Mouse (Mus musculus): Measurements from ENCODE around the gene Nsg1.

The Nsg1 gene

DNA sequence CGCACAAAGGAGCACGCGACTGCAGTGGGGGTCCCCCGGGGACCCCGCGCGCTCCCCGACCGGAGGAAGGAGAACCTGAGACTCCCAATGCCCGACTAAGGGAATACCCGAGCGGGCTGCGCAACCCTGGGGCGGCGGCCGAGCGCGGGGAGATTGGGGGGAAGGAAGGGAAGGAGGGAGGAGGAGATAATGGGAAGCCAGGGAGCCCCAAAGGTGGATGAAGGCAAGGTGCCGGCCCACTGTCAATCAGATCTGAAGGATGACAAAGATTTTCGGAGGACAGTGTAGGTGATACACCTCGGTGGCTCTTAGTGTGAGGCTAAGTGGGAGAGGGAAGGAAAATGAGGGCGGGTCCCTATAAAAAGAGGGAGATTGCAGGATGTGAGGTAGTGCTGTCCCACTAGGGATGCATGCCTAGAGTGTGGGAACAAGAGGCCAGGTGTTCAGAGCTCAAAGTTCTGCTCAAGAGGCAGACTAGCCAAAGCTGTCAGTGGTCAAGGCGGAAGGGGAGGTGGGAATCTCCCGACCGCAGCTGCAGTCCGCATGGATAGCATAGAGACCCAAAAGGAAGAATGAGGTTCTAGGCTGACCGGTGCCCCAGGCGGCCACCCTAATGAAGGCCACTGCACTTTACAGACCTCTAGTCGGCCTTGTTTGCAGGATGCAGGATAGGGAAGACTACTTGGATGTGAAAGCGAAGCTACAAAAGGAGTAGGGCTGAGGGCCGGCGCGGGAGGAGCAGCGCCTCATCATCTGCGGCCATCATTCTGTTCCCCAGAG is at the start of gene Nsg1:
TSS of gene Nsg1 (minus strand) at position 274 of the 780 bp plus-strand sequence.
- DNase-seq (ENCODE audit: low spot score in 2 of 2), result peak in 1 of 2 experiments; percentile 53

DNA sequence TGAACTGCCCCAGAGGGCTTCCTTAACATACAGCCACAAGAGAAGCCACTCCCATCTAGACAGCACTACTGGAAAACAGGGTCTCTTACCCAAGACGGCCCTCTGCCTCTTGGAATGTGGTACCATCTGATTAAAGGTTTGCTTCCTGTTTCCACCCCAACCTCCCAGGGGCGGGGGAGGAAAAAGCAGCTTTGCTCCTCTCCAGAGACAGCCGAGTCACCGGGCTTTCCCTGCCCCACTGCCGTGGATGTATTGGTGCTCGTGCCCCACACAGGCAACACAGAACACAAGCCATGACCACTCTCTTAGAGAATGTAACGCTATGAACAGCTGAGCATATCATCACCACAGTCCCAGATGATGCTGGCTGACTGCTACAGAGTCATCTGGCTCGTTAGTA is 49.3 kb upstream of the Nsg1 start:
- DNase-seq (ENCODE audit: low spot score in 2 of 2), result no peak

DNA sequence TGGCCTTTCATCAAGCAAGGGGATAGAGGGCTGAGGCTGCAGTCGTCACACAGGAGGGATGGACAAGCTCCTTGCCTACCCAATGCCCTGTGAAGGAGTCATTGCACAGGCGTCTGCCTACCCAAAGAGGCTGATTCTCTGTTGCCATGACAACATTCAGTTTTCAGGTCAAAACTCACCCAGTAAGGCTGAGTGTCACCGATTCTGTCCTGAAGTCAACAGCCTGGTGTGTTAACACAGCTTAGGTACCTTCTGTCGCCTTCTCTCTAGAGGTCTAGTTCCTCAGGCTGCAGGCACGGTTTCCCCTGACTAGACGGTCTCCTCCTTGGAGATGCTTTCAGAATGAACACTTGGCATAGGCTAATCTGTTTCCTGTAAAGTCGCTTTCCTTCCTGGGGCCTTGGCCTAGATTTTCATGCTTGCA is 45.6 kb upstream of the Nsg1 start:
- DNase-seq (ENCODE audit: low spot score in 2 of 2), result peak; percentile 29 to 49

DNA sequence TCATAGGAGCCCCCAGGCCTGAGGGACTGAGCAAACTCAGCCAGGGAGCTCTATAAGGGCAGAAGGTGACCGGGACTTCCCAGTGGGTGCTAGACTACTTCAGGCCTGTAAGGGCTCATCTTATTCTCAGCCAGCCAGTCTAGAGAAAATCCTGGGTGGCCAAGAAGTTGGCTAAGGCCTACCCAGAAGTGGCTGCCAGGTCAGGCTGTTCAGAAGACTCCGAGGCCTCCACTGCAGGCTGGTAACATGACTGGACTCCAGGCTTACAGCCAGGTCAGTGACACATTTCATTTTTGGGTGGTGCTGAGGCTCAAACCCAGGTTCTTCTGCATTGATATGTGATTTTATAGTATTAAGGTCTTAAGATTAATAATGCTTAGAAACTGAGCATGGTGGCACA is 40.0 kb upstream of the Nsg1 start:
- DNase-seq (ENCODE audit: low spot score in 2 of 2), result no peak

DNA sequence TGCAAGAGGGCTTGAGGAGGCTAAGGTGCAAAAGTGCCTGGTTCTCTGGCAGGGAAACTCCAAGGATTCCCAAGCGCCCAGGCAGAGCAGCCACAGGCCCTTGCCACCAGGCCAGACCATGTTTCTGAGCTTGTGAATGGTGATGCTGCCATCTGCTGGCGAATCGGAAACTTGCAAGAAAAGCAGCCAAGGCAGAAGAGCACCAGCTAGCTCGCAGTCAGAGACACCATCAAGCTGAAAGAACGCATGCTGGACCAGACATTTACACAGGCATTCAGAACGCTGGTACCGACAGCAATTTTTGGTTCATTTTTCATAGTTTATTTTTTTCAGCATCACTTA is 37.7 kb upstream of the Nsg1 start:
- peak; percentile 92 to 95 for DNase-seq (ENCODE audit: low spot score in 2 of 2)

DNA sequence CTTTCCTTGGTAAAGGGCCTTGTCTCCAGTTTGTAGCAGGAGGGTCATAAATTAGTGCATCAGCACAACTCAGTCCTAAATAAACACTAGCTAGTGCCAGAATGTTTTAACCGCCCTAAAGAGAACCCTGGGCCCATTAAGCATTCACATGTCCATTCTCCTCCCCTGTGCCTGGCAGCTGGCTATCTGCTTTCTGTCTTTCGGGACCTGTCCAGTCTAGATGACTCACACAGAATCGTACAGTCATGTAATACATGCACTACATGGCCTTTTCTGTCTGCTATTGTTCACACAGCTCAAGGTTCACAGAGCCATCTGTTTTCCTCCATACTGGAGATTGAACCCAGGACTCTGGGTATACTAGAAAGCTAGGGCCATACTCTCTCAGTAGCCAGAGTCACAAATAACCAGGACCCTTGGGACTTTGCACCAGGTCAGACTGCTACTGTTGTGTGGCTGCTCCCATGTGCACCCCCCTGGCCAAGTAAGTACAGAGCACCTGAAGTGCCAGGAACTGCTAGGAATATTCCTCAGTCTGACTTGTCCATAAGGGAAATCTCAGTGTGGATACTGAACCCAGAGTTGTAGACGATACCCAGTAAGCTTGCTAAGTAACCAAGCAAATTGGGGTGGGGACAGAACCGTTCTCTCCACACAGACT is 37.2 kb upstream of the Nsg1 start:
- no peak for DNase-seq (ENCODE audit: low spot score in 2 of 2)

DNA sequence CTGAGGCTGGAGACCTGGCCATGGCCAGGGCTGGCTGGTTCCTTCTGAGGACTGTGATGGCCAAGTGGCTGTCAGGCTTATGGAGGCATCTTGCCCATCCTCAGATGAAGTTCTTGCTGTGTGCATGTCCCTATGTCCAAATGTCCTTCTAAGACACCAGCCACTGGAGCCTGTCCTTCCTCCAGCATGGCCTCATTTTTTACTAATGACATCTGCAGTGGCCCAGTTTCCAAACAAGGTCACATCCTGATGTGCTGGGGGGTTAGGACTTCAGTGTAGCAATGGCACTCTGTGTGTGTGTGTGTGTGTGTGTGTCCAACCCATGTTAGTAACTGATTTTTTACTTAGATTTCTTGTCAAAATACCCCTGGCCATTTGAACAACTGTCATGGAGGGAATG is 36.2 kb upstream of the Nsg1 start:
- DNase-seq (ENCODE audit: low spot score in 2 of 2), result no peak

DNA sequence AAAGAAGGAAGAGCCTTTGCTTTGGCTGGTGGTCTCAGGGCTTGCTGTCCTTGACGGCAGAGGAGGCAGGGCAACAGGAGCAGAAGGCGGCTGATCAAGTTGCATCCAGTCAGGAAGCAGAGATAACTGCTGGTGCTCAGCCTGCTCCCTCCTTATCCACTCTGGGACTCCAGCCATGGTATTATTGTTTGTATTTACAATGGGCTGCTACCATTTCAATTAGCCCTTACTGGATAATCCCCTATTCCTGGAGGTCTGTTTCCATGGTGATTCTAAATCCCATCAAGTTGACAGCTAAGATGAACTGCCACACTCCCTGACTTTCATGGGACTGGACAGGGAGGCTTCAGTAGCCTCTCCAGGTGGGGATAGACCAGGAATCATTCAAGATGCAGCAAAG is 35.2 kb upstream of the Nsg1 start:
- no peak for DNase-seq (ENCODE audit: low spot score in 2 of 2)

DNA sequence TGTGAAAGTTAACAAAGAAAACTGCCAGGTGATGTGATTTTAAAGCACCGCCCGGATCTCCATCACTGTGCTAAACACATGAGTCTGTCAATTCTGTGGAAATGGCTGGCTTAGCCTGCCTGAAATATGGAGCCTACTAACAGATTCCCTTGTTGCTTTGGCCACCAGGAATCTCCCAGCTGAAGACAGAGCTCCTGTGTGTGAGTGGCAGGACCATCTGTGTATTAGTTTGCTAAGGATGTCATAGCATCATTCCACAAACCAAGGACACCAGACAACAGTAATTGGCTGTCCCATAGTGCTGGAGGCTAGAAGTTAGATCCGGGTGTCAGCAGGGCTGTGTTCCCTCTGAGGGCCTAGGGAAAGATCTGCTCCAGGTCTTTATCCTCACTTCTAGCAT is 31.2 kb upstream of the Nsg1 start:
- DNase-seq (ENCODE audit: low spot score in 2 of 2), result no peak

DNA sequence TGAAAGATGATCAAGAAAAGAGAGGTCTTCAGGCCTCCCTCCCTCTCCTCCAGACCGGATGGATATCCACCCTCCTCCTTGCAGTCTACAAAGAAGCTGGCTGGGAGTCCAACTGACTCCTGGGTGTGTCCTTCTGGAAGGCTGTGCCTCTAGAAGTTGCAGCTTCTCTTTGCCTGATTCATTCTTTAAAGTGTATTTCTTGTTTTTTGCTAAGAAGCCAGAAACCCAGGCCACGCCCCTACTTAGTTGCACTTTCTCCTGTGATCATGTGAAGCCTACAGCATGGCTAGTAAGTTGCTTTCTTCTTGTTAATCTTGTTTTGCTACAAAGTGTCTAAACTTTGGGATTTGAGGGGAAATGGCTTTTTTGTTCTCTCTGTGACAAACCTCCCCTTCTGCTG is 27.3 kb upstream of the Nsg1 start:
- DNase-seq (ENCODE audit: low spot score in 2 of 2), result no peak

DNA sequence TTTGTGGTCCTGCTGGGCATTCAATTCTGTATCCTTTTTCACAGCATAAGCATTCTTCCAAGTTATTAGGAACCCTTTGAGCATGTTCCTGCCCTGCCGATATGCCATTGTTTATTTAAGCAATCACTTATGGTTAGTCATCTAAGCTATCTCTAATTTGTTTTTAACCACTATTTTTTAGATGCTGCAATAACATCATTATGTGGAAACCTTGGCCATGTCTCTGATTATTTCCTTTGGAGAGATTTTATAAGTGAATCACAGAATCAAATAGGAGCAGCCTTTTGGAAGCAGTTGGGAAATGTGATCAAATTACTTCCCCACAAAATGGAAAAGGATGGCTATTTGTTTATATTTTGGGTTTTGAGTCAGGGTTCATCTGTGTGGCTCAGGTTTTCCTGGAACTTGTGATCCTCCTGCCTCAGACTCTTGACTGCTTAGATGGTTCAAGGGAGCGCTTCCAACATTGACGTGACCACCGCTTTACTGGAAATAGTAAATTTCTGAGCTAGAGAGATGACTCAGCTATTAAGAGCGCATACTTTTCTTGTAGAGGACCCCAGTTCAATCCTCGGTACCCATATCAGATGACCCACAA is 25.1 kb upstream of the Nsg1 start:
- no peak for DNase-seq (ENCODE audit: low spot score in 2 of 2)

DNA sequence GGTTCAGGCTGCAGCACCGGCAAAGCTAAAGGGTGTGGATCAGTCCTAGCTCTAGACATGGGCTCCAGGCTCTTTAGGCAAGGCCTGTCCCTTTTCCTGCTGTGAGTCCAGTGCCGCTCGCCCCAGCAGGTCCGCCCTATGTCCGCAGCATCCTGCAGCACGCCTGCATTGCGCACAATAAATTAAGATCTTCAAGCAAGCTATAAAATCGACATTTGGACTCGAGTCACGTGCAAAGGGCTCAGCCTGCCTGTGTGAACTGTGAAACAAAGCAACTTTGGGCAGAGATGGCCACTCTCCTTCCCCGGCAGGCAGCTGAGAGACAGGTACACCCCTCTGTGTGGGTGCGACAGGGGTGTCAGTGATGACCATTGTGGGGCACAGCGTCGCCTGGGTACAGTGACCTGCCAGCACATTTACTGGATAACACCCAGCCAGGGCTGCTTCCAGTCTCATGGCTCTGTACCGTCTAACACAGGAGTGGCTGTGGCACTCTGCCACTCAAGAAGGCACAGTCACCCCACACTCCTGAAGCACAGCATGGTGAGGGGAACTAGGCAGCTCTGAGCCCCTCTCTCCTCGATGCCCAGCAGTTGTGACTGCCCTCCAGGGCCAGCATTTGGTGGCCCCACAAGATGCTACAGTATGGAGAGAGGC is 14.7 kb upstream of the Nsg1 start:
- DNase-seq (ENCODE audit: low spot score in 2 of 2), result no peak

DNA sequence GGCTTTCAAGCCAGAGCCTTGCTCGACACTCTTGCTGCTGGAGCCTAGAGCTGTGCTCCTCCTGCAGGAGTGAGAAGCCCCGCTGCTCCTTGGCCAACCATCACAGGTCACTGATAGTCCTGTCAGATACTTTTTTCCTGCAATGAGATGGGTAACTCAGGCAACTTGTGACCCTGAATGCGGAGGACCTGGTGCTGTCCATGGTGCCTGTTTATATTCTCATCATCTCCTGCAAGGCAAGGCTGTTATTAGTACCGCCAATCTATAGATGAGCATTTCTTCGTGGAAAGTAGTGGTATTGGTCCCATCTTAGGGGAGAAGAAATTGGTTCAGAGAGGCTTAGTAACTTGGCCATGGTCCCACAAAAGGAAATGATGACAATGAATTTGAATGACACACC is 14.1 kb upstream of the Nsg1 start:
- no peak for DNase-seq (ENCODE audit: low spot score in 2 of 2)

DNA sequence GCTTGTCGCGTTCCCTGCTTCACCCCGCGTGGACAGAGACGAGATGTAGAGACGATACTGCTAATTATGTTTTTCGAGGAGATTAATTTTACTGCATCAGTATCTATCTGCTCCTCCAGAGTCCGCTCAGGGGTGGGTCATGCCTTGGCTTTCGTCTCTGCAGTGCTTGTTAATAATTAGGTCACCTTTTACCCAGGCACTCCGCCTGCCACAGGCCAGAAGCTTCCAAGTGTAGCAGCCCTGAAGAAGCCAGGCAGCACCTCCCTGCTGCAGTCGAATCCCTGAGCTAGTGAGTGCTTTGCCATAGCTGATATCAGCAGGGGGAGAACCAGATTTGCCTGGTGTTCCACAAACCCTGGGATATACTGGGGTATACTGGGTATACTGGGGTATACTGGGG is 8.8 kb upstream of the Nsg1 start:
- no peak for DNase-seq (ENCODE audit: low spot score in 2 of 2)

DNA sequence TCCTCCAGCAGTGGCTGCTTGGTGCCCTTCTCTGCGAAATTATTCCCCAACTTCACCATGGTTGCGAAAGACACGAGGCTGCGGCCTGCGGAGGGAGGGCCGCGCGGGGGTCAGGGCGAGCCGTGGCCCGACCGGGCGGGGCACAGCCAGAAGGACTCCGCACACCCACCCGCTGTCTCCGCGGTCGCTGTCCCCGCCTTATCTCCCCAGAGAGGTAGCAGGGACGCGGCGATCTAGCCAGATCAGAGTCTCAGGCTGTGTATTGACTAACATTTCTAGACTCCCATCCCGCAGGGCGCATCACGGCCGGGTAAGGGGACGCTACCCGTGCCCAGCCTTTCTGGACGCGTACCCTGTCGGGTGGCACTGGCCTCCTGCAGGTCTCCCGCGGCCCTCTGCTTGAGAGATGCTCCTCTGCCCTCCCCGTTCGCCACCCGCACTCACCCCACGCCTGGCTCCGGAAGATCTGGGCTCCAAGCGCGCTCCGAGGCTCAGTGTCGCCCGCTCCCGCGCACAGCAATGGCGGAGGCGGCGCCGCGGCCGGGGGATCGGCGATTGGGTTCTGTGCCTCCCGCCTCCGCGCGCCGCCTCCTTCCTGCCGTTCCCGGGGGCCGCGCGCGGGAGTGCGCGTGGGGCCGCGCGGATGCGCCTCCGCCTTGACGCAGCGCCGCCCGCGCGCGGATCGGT is 617 bp downstream of the Nsg1 start:
- DNase-seq (ENCODE audit: low spot score in 2 of 2), result peak; percentile 75 to 79

DNA sequence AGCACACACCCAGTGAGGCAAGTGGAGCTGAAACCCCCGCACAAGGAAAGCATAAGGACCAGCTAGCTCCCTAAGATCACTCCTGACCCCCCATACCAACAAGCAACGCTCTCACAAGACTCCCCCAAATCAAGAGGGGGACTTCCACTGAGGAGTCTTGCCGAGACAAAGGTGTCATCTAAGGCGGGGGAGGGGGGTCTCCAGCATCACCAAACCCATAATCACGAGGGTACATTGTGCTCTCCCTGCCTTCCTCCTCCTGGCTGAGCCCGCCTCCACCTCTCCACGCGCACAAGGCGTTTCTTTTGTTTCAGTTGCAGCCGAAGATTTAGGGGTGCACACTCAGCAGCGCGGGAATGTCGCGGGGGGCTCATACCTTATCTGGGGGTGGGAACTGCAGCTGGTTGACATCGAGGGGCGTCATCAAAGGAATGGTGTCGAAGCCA is 1.2 kb downstream of the Nsg1 start:
- DNase-seq (ENCODE audit: low spot score in 2 of 2), result peak; percentile 53 to 69

DNA sequence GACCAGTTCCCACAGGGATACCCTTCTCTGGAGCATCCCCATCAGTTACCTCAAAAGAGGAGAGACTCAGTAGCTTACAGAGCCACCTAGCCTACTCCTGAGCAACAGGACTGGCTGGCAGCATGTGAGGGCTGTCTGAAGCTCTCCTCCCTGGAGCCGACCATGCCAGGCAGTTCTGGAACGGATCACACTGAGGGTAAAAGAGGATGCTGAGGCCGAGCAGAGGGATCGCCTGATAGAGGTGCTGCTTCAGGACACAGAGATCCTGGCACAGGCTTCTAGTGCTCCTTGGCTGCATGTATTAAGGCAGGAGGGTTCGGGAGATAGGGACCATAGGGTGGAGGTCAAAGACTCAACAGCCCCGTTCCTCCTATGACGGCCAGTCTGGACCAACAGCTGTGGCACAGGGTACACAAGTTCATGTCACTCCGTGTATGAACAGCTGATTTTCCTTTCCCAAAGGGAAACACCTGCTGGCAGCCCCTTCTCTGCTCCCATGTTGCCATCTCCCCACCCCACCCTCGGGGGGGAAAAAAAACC is 2.2 kb downstream of the Nsg1 start:
- no peak for DNase-seq (ENCODE audit: low spot score in 2 of 2)

DNA sequence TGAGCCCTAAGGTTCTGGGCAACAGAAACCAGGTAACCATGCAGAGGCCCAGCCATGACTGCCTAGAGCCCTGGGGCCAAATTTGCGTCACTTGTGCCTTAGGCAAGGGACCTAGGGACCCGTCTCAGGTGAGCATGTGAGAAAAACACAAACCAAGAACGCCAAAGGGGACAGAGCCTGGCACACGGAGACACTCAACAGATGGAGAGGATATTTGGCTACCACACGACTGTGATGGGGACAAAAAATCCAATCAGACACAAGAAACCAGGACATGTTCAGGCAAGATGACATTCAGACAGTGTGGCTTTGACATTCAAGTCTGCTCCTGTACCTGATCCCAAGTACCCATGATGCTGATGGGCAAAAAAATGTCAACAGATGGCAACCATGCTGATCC is 6.1 kb downstream of the Nsg1 start:
- no peak for DNase-seq (ENCODE audit: low spot score in 2 of 2)

DNA sequence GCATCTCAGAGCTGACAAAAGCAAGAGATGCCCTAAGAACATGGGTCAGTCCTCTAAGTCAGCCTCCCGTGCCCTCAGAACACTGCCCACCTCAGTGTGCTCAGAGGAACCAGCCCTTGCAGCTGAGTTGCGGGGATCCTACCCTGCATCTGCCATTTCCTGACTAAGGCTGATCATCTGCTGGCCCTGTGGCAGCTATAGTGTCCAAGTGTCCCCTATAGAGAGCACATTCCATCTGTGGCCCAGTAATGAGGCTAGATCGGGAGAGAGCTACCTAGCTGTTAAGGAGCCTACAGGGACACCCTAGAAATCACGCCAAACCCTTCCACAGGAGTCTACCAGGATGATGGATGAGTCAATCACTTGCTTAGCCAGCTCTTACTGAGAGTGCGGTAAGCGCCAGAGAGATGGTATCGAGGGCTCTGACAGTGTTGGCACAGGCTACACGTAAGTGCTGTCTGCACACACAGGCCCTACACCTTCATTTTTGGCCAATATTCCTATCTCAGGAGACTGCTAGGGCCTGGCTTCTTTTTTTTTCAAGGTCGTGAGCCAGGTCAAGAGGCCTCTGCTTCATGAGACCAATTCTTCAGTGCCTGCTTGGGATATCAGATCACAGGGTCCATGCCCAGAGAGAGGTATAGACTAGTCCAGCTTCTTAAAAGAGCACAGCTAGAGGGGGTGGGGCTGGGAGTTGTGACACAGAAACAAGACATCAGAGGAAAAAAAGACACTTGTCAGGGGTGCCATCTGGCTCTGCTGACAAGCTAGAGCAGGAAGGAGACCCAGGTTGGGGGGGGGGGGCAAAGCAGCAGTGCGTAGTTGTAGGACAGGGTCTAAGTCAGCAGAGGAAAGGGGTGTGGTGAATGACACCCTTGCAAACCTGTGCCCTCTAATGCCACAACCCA is 7.3 kb downstream of the Nsg1 start:
- no peak for DNase-seq (ENCODE audit: low spot score in 2 of 2)

DNA sequence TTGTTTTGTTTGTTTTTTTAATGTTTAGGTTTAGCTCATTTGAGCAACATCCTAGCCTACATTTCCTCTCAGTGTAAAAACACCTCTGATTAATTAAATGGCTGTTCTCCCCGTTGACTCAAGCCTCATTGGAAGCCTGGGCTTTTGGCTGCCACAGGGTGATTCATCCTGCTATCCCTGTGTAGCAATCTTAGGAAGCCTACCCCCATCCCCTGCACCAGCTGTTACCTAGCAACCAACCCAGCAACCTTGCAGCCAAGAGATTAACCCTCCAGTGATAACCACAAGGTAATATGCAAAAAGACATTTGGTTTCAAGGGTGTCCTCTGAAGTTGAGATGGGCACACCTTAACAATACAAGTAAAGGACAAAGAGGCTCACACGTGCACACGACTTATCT is 8.4 kb downstream of the Nsg1 start:
- peak; percentile 76 to 80 for DNase-seq (ENCODE audit: low spot score in 2 of 2)

DNA sequence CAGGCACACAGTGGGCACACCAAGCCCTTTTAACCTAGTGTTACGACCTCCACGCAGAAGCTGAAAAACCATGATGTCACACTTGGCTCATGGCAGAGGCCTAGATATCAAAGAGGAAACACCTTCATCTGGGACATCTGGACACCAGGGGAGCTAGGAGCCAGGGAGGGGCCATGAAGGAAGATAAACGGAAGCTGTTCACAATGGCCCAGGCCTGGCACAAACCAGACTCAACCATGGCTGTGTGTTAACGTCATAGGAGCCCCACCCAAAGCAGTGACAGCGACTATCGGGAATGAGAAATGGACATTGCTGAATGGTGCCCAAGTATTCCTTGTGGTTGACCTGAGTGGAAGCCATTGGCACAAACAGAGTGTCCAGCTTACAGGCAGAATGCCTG is 13.2 kb downstream of the Nsg1 start:
- no peak for DNase-seq (ENCODE audit: low spot score in 2 of 2)

All from right cerebral cortex, adult 2 months (tissue).